Mouse (Mus musculus) midbrain, embryonic 12.5 days (tissue): ENCODE data around the gene Itga4. TPM values are rescaled to one million over a fixed set of nuclear protein-coding genes. Genes with fewer than 3 reads are reported as not detected.
A peak's percentile ranks its signal among the peaks of the same experiment; 100 is the strongest.

Experiments used
- ATAC-seq: fragments of 200-750 bp; cut with Nextera tagmentation; 2 replicates; pipeline ENCODE4 v1.8.0; 2017; ENCODE audit warnings: low read depth, moderate TSS enrichment, moderate library complexity; ENCODE audit not compliant: low FRiP score
- H3K27ac ChIP-seq: fragments of 300-500 bp; sonication (generic); replicated peaks from 2 replicates; pipeline ENCODE4 v1.5.1; 2016; ENCODE audit warnings: mild to moderate bottlenecking
- H3K27me3 ChIP-seq: fragments of 300-500 bp; sonication (generic); 2 replicates; pipeline ENCODE4 v1.6.1; 2016; ENCODE audit warnings: mild to moderate bottlenecking
- H3K36me3 ChIP-seq: fragments of 300-500 bp; sonication (generic); 2 replicates; pipeline ENCODE4 v1.6.1; 2016
- H3K4me1 ChIP-seq: fragments of 300-500 bp; sonication (generic); 2 replicates; pipeline ENCODE4 v1.6.1; 2016
- H3K4me2 ChIP-seq: fragments of 300-500 bp; sonication (generic); replicated peaks from 2 replicates; pipeline ENCODE4 v1.6.1; 2016; ENCODE audit warnings: mild to moderate bottlenecking, moderate library complexity
- H3K4me3 ChIP-seq: fragments of 300-500 bp; sonication (generic); 2 replicates; pipeline ENCODE4 v1.5.1; 2016; ENCODE audit warnings: mild to moderate bottlenecking
- H3K9ac ChIP-seq: fragments of 300-500 bp; sonication (generic); replicated peaks from 2 replicates; pipeline ENCODE4 v1.6.1; 2016; ENCODE audit warnings: mild to moderate bottlenecking, moderate library complexity
- H3K9me3 ChIP-seq: fragments of 300-500 bp; sonication (generic); 2 replicates; pipeline ENCODE4 v1.6.1; 2016; ENCODE audit warnings: mild to moderate bottlenecking
- WGBS: fragments of 180-500 bp; shearing (Covaris S2); methylation state at CpG from one replicate; pipeline ENCODE4 v1.1.7; 2016; 5-methylcytosine and 5-hydroxymethylcytosine counted together
- polyA plus RNA-seq: library from polyadenylated mRNA; unstranded; fragments of >200 nt; fragmentation: Nextera tagmentation; extraction: Ambion mirVana; gene quantifications from 2 replicates; pipeline ENCODE4 v1.2.1, GENCODE M21; 2016

The Itga4 gene
- polyA plus RNA-seq, 1 experiment from 2014 or later: 6.5 TPM

DNA sequence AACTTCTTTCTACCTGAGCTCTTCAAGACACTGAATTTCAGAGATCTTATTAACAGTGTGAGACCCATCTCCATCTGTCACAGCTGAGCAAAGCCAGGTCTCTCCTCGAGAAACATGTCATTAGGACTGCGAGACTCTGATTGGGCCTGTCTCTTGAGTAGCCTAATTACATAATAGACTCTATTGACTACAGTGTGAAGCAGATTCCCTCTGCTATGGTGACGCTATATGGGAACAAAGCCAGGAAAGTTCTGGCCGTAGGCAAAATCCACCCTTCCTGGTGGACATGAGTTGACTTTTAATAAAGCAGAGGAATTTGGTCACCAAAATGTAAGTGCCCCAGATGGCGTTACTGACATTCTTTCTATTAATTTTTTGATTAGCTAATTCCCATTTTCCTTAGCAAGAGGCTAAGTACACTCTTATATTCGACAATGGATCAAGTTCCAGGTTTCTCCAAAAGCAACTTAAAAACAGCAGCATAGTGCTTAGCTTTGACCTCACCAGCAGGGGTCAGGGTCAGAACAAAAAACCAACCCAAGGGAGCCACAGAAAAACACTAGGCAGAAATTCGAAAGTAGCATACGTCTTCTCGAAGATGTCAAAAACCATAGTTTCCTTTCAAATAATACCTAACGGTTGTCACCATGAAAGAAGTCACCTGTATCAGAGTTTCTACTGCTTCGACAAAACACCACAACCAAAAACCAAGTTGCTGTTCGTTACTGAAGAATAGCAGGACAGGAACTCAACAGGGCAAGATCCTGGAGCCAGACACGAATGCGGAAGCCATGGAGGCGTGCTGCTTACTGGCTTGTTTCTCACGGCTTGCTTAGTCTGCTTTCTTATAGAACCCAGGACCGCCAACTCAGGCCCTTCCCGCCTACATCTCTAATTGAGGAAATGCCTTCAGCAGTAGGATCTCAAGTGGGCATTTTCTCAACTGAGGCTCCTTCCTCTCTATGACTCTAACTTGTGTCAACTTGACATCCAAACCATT lies 112.5 kb downstream of the Itga4 start:
- Histone ChIP-seq H3K4me3 (no peak overlapping the region), H3K36me3 (no peaks in the 10 kb centered on the region), H3K27ac (no peak overlapping the region), H3K9ac (no peak overlapping the region), H3K4me2 (no peak overlapping the region), H3K4me1 (peaks cover 8% of the 10 kb centered on the region; the same call in 1 of the 2 replicates), H3K27me3 (0 out of 2 replicates have a peak, but pooled peaks cover 6% of the 10 kb centered on the region), H3K9me3 (no peaks in the 10 kb centered on the region)
- WGBS: 75% methylated on average over 18 of the region's 18 CpGs
- ATAC-seq: 0 out of 2 replicates have a peak, but pooled peaks have one; percentile 38

DNA sequence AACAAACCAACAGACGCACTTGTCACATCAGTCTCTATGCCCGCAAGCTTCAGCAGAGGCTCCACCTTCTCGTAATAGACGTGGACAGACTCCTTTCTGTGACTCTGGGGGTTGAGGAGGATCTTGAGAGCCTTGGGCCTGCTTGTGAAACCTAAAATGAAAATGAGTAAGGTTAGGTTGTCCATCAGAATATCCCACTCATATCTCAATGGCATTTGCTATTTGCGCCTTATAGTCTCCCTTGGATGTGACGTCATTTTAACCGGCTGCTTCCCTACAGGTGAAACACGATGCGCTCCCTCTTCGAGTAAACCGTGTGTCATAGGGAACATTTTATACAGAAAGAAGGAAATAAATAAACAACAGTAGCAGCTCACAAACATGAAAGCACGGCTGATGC lies 113.4 kb downstream of the Itga4 start:
- Histone ChIP-seq H3K4me1 (peaks cover 8% of the 10 kb centered on the region; the same call in 1 of the 2 replicates), H3K27me3 (0 out of 2 replicates have a peak, but pooled peaks cover 11% of the 10 kb centered on the region), H3K9ac (no peak overlapping the region), H3K4me2 (no peak overlapping the region), H3K36me3 (no peaks in the 10 kb centered on the region), H3K9me3 (no peaks in the 10 kb centered on the region), H3K4me3 (no peak overlapping the region), H3K27ac (no peak overlapping the region)
- ATAC-seq: no peak
- WGBS: 83% methylated on average over 12 of the region's 12 CpGs

DNA sequence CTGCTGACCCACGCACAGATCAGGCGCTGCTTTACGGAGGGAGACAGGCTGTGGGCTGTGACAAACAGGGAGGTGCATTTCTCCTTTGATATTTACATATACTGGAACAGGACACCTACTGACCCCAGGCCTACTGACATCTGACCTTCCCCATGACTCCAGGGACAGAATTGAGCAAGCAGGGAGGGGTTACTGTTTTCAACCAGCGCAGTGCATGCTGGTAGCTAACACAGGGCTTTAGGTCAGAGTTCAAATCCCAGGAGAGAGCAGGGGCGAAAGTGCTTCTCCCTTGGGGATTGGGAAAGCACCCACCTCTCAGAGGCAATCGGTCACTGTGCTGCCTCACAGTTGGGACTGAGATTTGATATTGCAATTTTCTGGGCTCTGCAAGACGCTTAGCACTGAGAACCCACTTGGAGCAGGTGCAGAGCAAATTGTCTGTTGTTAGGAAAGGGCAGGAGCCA lies 113.9 kb downstream of the Itga4 start:
- ATAC-seq: peak; percentile 52; the same call in 1 of the 2 replicates
- H3K4me3 ChIP-seq: no peak overlapping the region
- 0 out of 2 replicates have a peak, but pooled peaks cover 11% of the 10 kb centered on the region for H3K27me3 ChIP-seq
- no peak overlapping the region for H3K27ac ChIP-seq
- no peaks in the 10 kb centered on the region for H3K9me3 ChIP-seq
- no peak overlapping the region for H3K9ac ChIP-seq
- H3K4me1 ChIP-seq: peaks cover 8% of the 10 kb centered on the region; the same call in 1 of the 2 replicates
- WGBS: 47% methylated on average over 7 of the region's 7 CpGs
- no peaks in the 10 kb centered on the region for H3K36me3 ChIP-seq
- H3K4me2 ChIP-seq: no peak overlapping the region

DNA sequence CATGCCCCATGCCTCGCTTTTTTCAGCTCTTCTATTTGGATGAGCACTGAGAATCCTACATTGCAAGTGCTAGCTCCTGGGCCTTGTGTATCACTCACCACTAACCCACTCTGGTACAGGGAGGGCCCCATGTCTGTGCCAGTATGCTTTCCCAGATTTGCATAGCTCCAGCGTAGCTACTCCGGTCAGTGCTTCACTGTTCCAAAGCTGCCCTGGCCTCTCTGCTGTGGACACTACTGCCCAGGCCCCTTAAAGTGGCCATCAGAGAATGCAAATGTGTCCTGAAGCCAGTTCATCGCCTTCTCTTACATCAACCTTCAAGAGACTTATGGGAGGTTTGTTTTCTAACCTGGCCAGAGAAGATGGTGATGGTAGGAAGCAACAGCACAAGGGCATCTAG lies 114.7 kb downstream of the Itga4 start:
- H3K9ac ChIP-seq: no peak overlapping the region
- peaks cover 8% of the 10 kb centered on the region; the same call in 1 of the 2 replicates for H3K4me1 ChIP-seq
- 0 out of 2 replicates have a peak, but pooled peaks cover 11% of the 10 kb centered on the region for H3K27me3 ChIP-seq
- H3K4me2 ChIP-seq: no peak overlapping the region
- no peaks in the 10 kb centered on the region for H3K36me3 ChIP-seq
- H3K4me3 ChIP-seq: no peak overlapping the region
- no peak overlapping the region for H3K27ac ChIP-seq
- ATAC-seq: peak; percentile 48; the same call in 1 of the 2 replicates
- WGBS: 72% methylated on average over 4 of the region's 4 CpGs
- H3K9me3 ChIP-seq: no peaks in the 10 kb centered on the region

DNA sequence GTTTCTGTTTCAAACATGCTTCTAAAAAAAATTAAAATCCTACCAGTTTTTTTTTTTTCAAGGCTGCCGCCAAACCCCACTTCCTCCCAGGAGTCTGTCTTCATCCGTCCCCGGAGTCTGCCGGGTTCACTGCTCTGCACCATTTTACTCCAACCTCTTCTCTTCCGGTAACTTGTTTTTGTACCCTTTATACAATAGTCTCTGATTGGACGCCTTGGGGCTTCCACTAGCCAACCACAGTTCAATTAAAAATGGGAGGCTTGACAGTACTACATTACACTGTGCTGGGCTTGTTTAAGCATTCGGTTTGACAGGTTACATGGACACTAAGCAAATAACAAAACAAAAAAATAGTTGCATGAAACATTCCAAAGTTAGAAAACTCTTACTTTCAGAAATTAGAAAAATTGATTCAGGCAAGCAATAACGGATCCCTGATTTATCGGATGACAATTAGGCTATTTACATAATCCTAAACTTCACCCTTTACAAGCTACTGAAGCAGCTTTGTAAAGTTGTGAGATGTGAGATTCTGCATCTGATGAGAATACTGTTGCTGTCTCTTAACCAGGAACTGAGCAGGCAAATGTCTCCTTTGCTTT lies 115.6 kb downstream of the Itga4 start:
- 87% methylated on average over 9 of the region's 9 CpGs for WGBS
- H3K4me1 ChIP-seq: peaks cover 8% of the 10 kb centered on the region; the same call in 1 of the 2 replicates
- ATAC-seq: no peak

DNA sequence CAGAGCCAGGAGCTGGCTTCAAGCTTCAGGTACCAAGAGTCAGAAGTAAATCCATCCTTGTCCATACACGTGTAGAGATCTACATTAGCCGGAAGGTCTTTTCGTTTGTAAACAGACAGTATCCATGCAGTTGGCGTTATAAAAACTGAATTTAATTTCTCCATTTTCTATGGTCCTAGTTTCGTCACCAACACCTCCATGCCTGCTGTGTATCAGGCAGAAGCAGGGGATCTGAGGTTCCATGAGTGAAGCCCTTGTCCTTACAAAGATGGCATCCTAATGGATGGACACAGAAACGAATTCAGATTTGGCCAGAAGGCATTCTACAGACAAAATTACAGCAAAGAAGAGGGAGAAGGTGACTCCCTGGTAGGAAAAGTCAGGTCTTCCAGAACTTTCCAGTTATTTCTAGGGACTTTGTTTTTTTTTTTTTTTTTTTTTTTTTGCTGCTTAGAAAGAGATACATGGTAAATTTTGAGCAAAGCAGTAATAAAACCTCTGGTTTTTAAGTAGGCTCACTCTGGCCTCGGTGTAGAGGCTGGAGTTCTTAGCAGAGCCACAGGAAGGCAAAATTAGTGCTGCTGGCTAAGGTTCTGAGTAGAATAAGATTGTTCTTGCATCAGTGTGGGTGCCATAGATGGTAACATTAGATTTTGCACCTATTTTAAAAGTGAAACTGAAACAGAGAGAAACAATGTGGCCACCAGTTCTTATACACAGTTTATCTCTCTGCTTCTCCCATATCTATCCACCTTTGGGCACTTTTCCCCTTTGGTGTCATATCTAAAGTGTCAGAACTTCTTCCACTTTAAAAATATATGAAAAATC lies 116.3 kb downstream of the Itga4 start:
- Histone ChIP-seq H3K9me3 (no peaks in the 10 kb centered on the region), H3K4me3 (no peak overlapping the region)
- 91% methylated on average over 7 of the region's 7 CpGs for WGBS

More for the DNA sequence above, 115.6 kb downstream of the Itga4 start:
- no peaks in the 10 kb centered on the region for H3K36me3 ChIP-seq
- H3K9ac ChIP-seq: no peak overlapping the region
- no peak overlapping the region for H3K4me3 ChIP-seq
- no peak overlapping the region for H3K27ac ChIP-seq
- H3K27me3 ChIP-seq: peaks cover 16% of the 10 kb centered on the region; the same call in 1 of the 2 replicates
- no peak overlapping the region for H3K4me2 ChIP-seq
- H3K9me3 ChIP-seq: no peaks in the 10 kb centered on the region

DNA sequence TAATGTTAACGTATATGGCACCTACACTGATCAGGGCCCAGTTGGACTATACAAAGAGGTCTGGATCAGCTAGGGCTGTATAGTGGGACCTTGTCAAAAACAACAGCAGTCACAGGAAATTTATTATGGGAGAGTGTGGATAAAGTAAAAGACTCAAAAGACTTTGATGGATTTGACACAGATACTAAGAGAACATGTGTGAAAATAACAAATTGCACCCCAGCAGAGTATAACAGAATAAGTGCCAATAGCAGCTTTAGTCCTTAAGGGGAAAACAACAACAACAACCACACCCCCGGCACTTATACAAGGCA lies 116.9 kb downstream of the Itga4 start:
- no peak for ATAC-seq
- WGBS: 79% methylated on average over 2 of the region's 2 CpGs
- H3K36me3 ChIP-seq: no peaks in the 10 kb centered on the region

More for the DNA sequence above, 116.3 kb downstream of the Itga4 start:
- ATAC-seq: no peak
- H3K9ac ChIP-seq: no peak overlapping the region
- no peak overlapping the region for H3K27ac ChIP-seq
- H3K27me3 ChIP-seq: peaks cover 16% of the 10 kb centered on the region; the same call in 1 of the 2 replicates
- H3K4me2 ChIP-seq: no peak overlapping the region
- H3K36me3 ChIP-seq: no peaks in the 10 kb centered on the region
- peaks cover 8% of the 10 kb centered on the region; the same call in 1 of the 2 replicates for H3K4me1 ChIP-seq

DNA sequence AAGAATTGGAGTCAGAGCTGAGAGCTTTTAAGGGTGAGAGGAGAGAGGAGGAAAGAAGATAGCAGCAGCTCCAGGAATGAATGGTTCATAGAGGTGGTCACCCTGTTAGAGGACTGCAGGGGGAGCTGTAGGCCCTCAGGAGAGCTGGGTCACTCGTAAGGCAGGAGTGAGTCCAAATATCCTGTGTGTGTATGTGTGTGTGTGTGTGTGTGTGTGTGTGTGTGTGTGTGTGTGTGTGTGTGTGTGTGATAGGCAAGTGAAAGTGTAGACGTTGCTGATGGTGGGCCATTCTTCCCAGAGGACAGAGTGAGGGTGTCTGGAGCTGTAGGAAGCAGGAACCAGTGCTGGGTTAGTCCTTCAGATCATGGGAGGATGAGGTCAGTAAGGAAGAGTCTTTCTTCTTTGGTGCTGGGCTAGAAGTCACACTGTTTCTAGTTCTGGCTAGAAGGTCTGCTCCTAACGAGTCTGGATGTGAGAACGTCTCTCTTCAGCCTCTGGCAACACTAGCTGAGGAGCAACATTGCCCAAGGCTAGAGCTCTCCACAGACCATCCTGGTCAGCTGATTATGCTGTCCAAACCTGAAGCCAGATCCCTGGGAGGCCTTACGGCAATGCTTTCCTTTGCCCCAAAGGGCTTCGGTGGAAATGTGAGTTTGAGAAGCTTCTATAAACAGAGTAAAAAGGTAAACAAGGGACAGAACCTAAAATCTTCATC lies 117.4 kb downstream of the Itga4 start:
- Histone ChIP-seq H3K27me3 (peaks cover 16% of the 10 kb centered on the region; the same call in 1 of the 2 replicates), H3K4me3 (no peak overlapping the region), H3K9me3 (no peaks in the 10 kb centered on the region), H3K4me1 (peaks cover 8% of the 10 kb centered on the region; the same call in 1 of the 2 replicates), H3K27ac (no peak overlapping the region), H3K36me3 (no peaks in the 10 kb centered on the region), H3K9ac (no peak overlapping the region), H3K4me2 (no peak overlapping the region)
- 0 out of 2 replicates have a peak, but pooled peaks have one; percentile 51 for ATAC-seq
- WGBS: 52% methylated on average over 6 of the region's 6 CpGs

More for the DNA sequence above, 116.9 kb downstream of the Itga4 start:
- peaks cover 16% of the 10 kb centered on the region; the same call in 1 of the 2 replicates for H3K27me3 ChIP-seq
- H3K27ac ChIP-seq: no peak overlapping the region
- H3K4me3 ChIP-seq: no peak overlapping the region
- H3K9ac ChIP-seq: no peak overlapping the region
- no peak overlapping the region for H3K4me2 ChIP-seq
- H3K9me3 ChIP-seq: no peaks in the 10 kb centered on the region
- H3K4me1 ChIP-seq: peaks cover 8% of the 10 kb centered on the region; the same call in 1 of the 2 replicates

DNA sequence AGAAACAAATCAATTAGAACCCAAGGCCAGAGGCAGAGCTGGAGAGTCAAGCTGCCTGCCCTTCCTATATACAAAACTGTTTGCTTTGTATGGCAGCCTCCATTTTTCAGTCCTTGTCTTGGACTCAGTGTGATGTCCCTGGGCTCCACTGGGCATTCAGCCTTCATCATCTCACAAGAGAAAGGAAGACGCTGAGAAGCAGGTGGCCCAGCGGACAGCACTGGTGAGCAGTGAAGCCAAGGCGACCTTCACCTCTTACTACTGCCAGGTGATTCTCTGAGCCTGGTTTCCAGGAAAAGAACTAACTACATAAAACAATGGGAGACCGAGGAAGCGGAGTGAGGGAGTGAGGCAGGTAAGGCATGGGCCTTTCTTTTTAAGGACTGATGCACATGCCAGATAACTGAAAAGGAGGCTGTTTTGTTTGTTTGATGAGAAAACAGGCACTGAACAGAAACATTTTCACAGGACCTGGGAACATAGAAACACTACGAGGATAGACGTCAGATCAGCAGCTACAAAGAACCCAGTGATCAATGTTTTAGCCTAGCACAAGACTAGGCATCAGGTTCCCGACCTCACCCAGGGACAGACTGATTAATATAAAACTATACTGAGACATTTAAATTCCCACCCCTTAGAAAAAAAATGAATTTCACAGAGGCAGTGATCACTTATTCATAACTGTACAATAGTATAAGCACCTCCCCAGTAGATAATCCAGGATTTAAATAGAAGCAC lies 123.3 kb downstream of the Itga4 start:
- Histone ChIP-seq H3K36me3 (no peaks in the 10 kb centered on the region), H3K9ac (no peak overlapping the region), H3K27ac (peak overlapping the region; percentile 71), H3K4me3 (no peak overlapping the region), H3K4me2 (peak overlapping the region; percentile 30), H3K4me1 (peaks cover 16% of the 10 kb centered on the region; the same call in 1 of the 2 replicates), H3K27me3 (peaks cover 5% of the 10 kb centered on the region; the same call in 1 of the 2 replicates), H3K9me3 (no peaks in the 10 kb centered on the region)
- ATAC-seq: peak; percentile 5; the same call in 1 of the 2 replicates
- WGBS: 52% methylated on average over 8 of the region's 8 CpGs
